Mouse (Mus musculus) bone marrow, adult 2 months (tissue): ENCODE data around the gene Cfap97d1. TPM values are rescaled to one million over a fixed set of nuclear protein-coding genes. Genes with fewer than 3 reads are reported as not detected.

Source experiments
- H3K27ac ChIP-seq: fragments of 200-500 bp; 2 replicates; pipeline ENCODE4 v1.5.1; 2012; ENCODE audit warnings: low read depth, mild to moderate bottlenecking, control low read depth, inconsistent platforms, low read length; ENCODE audit not compliant: control insufficient read depth, poor library complexity, insufficient read depth
- H3K4me1 ChIP-seq: fragments of 200-500 bp; 2 replicates; pipeline ENCODE4 v1.6.1; 2011; ENCODE audit warnings: low read length; ENCODE audit not compliant: control insufficient read depth, insufficient read depth
- H3K4me3 ChIP-seq: fragments of 200-500 bp; replicated peaks from 2 replicates; pipeline ENCODE3; 2011; ENCODE audit warnings: mild to moderate bottlenecking, low read depth, low read length, control low read depth; ENCODE audit not compliant: control insufficient read depth
- CTCF ChIP-seq: fragments of 200-500 bp; IDR thresholded peaks from 2 replicates; pipeline ENCODE4 v1.5.1; 2011; ENCODE audit warnings: low read length, control low read depth; ENCODE audit not compliant: control insufficient read depth, insufficient read depth
- POLR2A ChIP-seq: fragments of 200-500 bp; IDR thresholded peaks from 2 replicates; pipeline ENCODE4 v1.6.1; 2011; ENCODE audit warnings: low read depth, mild to moderate bottlenecking, control low read depth, low read length, borderline replicate concordance; ENCODE audit not compliant: control insufficient read depth
- WGBS: fragments of 180-500 bp; shearing (Covaris S2); methylation state at CpG from one replicate; pipeline ENCODE4 v1.1.7; 2018; 5-methylcytosine and 5-hydroxymethylcytosine counted together
- polyA plus RNA-seq: library from polyadenylated mRNA; stranded (reverse); fragments of >200 nt; gene quantifications from 2 replicates; pipeline ENCODE4 v1.2.4, GENCODE M21; 2011; ENCODE audit warnings: low replicate concordance; ENCODE audit not compliant: missing spikeins, insufficient read depth, insufficient read length

Cfap97d1 gene
- polyA plus RNA-seq, 1 experiment, result not detected

DNA sequence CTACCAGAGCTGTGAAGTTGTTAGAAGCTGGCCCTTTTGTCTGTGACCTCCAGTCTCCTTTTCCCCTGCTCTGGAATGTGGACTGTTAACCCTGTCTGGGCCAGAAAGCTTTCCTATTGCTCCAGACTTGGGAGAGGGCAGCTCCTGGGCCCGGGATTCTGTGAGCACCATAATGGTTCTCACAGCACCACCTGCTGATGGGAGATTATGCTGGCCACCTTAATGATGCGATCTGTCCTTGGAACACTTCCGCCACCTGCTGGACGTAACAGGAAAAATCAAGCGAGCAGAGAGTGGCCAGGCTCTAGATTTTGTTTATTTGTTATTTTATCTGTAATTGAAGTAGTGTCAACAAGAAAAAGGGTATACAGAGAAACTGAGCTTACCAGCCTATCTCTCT is 15.3 kb upstream of the Cfap97d1 start:
- H3K4me1 ChIP-seq, result no peaks in the 10 kb centered on the region
- peak; percentile 92 for TF ChIP-seq CTCF
- no peak for TF ChIP-seq POLR2A
- H3K27ac ChIP-seq, result no peak overlapping the region
- H3K4me3 ChIP-seq, result no peak overlapping the region
- WGBS, result 1% methylated on average over 5 of the region's 5 CpGs

GRCm38 (mm10) chr11:101969835-101970234 is 14.2 kb upstream of the Cfap97d1 start:
- TF ChIP-seq POLR2A (no peak), CTCF (no peak)
- Histone ChIP-seq H3K27ac (no peak overlapping the region), H3K4me1 (no peaks in the 10 kb centered on the region), H3K4me3 (no peak overlapping the region)
- WGBS, result 84% methylated on average over 13 of the region's 13 CpGs

DNA sequence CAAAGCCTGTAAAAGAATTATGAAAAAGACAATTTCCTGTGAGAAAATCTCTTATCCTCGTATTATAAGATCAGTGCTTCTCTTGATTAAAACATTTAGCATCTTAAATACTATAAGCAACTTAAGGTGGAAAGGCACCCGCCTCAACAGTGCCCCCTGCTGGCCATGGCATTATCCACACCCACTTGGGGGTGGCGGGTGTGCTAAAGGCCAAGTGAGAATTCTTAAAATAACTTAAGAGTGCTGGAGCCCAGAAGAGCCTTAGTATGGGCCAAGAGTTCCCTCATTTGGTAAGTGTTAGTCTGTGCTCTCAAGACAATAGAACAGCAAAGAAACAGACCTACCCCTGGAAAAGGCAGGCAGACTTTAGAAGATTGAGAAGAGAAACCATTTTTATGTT is 12.7 kb upstream of the Cfap97d1 start:
- no peak overlapping the region for H3K4me3 ChIP-seq
- TF ChIP-seq POLR2A (no peak), CTCF (peak; percentile 70)
- WGBS, result 32% methylated on average over 3 of the region's 3 CpGs
- H3K27ac ChIP-seq, result no peak overlapping the region
- H3K4me1 ChIP-seq, result no peaks in the 10 kb centered on the region

- Histone ChIP-seq H3K4me1 (no peaks in the 10 kb centered on the region; the same call in 1 of the 2 replicates), H3K27ac (no peak overlapping the region), H3K4me3 (no peak overlapping the region)
- WGBS, result 44% methylated on average over 3 of the region's 3 CpGs
- TF ChIP-seq CTCF (no peak), POLR2A (no peak)
Measured at GRCm38 (mm10) chr11:101972097-101972496, 12.0 kb upstream of the Cfap97d1 start.

DNA sequence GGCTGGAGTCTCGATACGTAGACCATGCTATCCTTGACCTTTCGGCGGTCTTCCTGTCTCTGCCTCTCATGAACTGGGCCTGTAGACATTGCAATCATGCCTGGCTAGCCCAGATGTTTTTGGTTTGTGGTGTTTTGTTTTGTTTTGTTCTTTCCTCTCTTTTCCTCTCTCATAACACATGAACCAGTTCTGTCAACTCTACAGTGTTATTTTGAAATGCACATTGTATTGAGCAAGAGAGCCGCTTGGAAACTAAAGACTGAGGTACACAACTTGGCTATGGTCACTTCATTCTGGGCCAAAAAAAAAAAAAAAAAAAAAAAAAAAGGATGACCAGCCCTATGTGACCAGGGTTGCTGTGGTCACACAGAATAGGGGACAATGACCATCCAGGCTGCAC is 11.4 kb upstream of the Cfap97d1 start:
- TF ChIP-seq CTCF, result no peak
- no peak for TF ChIP-seq POLR2A
- WGBS, result 77% methylated on average over 5 of the region's 5 CpGs
- no peaks in the 10 kb centered on the region; the same call in 1 of the 2 replicates for H3K4me1 ChIP-seq

GRCm38 (mm10) chr11:101973496-101973895 is 10.6 kb upstream of the Cfap97d1 start:
- no peak for TF ChIP-seq POLR2A
- no peak for TF ChIP-seq CTCF
- Histone ChIP-seq H3K4me1 (no peaks in the 10 kb centered on the region; the same call in 1 of the 2 replicates), H3K27ac (no peak overlapping the region), H3K4me3 (no peak overlapping the region)
- WGBS, result 82% methylated on average over 9 of the region's 9 CpGs

More for the DNA sequence above, 11.4 kb upstream of the Cfap97d1 start:
- Histone ChIP-seq H3K4me3 (no peak overlapping the region), H3K27ac (no peak overlapping the region)

DNA sequence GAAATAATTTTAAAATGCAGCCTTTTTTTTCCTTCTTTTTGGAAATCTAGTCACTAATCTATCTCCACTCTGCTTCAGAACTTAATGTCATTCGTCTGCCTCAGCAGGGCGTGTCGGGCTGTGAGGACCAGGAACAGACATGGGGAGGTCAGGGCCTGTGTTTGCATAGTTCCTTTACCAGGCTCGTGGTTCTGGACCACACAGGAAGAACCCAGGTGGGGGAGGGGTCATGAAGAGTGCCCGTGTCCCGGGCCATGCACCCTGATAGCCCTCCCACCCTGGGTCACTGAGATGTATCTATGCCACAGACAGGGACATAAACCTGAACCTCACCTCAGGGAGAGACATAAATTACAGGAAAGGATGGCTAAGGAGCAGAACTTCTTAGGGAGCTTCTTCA is 9.9 kb upstream of the Cfap97d1 start:
- H3K4me1 ChIP-seq, result no peaks in the 10 kb centered on the region; the same call in 1 of the 2 replicates
- H3K4me3 ChIP-seq, result no peak overlapping the region
- no peak overlapping the region for H3K27ac ChIP-seq
- TF ChIP-seq CTCF, result no peak
- TF ChIP-seq POLR2A, result no peak
- WGBS, result 54% methylated on average over 6 of the region's 6 CpGs

DNA sequence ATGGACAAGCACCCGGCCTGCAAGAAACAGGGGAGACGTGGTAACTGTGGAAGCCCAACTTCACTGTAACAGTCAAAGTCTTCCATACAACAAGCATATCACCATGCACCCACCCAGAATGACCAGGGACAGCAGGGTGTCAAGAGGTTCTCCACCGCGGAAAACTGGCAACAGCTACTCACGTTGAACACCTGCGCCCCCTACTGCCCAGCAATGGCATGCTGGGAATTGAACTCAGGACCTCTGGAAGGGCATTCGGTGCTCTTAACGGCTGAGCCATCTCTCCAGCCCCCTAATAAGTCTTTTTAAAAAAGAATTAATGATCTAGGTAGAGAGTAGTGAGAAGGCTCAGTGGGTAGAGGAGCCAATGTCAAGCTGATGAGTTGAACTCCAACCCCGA is 9.2 kb upstream of the Cfap97d1 start:
- 67% methylated on average over 9 of the region's 9 CpGs for WGBS
- no peak overlapping the region for H3K27ac ChIP-seq
- no peak overlapping the region for H3K4me3 ChIP-seq
- TF ChIP-seq POLR2A, result no peak
- peak; percentile 50 for TF ChIP-seq CTCF
- H3K4me1 ChIP-seq, result no peaks in the 10 kb centered on the region; the same call in 1 of the 2 replicates

- Histone ChIP-seq H3K4me3 (no peak overlapping the region), H3K27ac (no peak overlapping the region), H3K4me1 (peaks cover 1% of the 10 kb centered on the region)
- 83% methylated on average over 7 of the region's 7 CpGs for WGBS
- TF ChIP-seq CTCF, result no peak
- no peak for TF ChIP-seq POLR2A
Measured at GRCm38 (mm10) chr11:101976949-101977348, 7.1 kb upstream of the Cfap97d1 start.
